Mouse (Mus musculus) lung, postnatal 0 days (tissue): ENCODE results near the gene Nsun6.

Experiments used
- CTCF ChIP-seq: IDR thresholded peaks from 2 replicates; pipeline ENCODE4 v1.5.1; 2016; ENCODE audit warnings: antibody characterized with exemption, mild to moderate bottlenecking
- EP300 ChIP-seq: IDR thresholded peaks from 2 replicates; pipeline ENCODE4 v1.6.1; 2016; ENCODE audit warnings: antibody characterized with exemption, mild to moderate bottlenecking, control low read depth

DNA sequence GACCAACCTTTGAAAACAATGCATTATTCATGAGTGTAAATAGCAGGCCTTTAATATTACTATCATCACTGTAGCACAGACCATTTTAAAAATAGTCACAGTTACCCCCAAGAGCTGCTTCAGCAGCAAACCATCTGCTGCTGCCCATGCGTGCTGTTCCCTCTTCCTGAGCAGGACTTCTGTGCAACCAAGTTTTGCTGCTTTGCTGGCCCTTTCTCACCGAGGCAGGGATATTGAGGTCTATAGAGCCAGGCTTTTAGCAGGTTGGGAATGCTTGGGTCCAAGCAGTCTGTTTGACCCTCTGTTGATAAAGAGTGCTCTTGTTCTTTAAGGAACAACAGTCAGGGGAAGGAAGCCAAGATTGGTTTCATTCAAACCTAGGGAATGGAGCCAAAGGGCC lies 10.6 kb upstream of the Nsun6 start:
- TF ChIP-seq CTCF (no peak), EP300 (no peak)
